Mouse (Mus musculus) bone marrow macrophage, adult 2 months (primary cell): ENCODE results near the gene Nusap1. TPM values are rescaled to one million over a fixed set of nuclear protein-coding genes. Genes with fewer than 3 reads are reported as not detected.

Source experiments
- H3K27ac ChIP-seq: 2 replicates; pipeline ENCODE4 v1.5.1; 2012; ENCODE audit warnings: low read depth, low read length; ENCODE audit not compliant: insufficient read depth
- H3K4me1 ChIP-seq: 2 replicates; pipeline ENCODE4 v1.6.1; 2012; ENCODE audit warnings: low read length; ENCODE audit not compliant: control insufficient read depth, insufficient read depth
- H3K4me3 ChIP-seq: 2 replicates; pipeline ENCODE4 v1.5.1; 2012; ENCODE audit warnings: mild to moderate bottlenecking, low read length, moderate library complexity; ENCODE audit not compliant: insufficient read depth
- CTCF ChIP-seq: IDR thresholded peaks from 2 replicates; pipeline ENCODE4 v1.5.1; 2012; ENCODE audit warnings: low read depth, mild to moderate bottlenecking, low read length, moderate library complexity
- POLR2A ChIP-seq: IDR thresholded peaks from 2 replicates; pipeline ENCODE4 v1.6.1; 2012; ENCODE audit warnings: mild to moderate bottlenecking, low read depth, low read length, borderline replicate concordance
- polyA plus RNA-seq: library from polyadenylated mRNA; stranded (reverse); fragments of >200 nt; gene quantifications from 2 replicates; pipeline ENCODE4 v1.2.4, GENCODE M21; 2012; ENCODE audit not compliant: missing spikeins, insufficient read depth, insufficient read length

Gene Nusap1
- polyA plus RNA-seq, 1 experiment = 50.3 TPM

- TF ChIP-seq POLR2A (no peak), CTCF (no peak)
- H3K4me1 ChIP-seq = no peaks in the 10 kb centered on the region
- no peak overlapping the region for H3K4me3 ChIP-seq
- no peak overlapping the region for H3K27ac ChIP-seq
Observed at GRCm38 (mm10) chr2:119683706-119684105, 65.6 kb downstream of the Nusap1 start.

- TF ChIP-seq CTCF (no peak), POLR2A (no peak)
- Histone ChIP-seq H3K27ac (no peak overlapping the region), H3K4me1 (peaks cover 9% of the 10 kb centered on the region), H3K4me3 (no peak overlapping the region)
Observed at GRCm38 (mm10) chr2:119692003-119692701, 74.1 kb downstream of the Nusap1 start.

GRCm38 (mm10) chr2:119694826-119695225, 76.7 kb downstream of the Nusap1 start:
- peak overlapping the region; percentile 42 for H3K27ac ChIP-seq
- peaks cover 19% of the 10 kb centered on the region for H3K4me1 ChIP-seq
- TF ChIP-seq POLR2A = no peak
- TF ChIP-seq CTCF = no peak
- no peak overlapping the region for H3K4me3 ChIP-seq

- no peak for TF ChIP-seq CTCF
- no peak for TF ChIP-seq POLR2A
- H3K4me3 ChIP-seq = no peak overlapping the region
- peaks cover 19% of the 10 kb centered on the region for H3K4me1 ChIP-seq
- no peak overlapping the region for H3K27ac ChIP-seq
Observed at GRCm38 (mm10) chr2:119696111-119696510, 78.0 kb downstream of the Nusap1 start.

- Histone ChIP-seq H3K27ac (peak overlapping the region; percentile 57), H3K4me1 (peaks cover 19% of the 10 kb centered on the region), H3K4me3 (no peak overlapping the region)
- TF ChIP-seq POLR2A = no peak
- TF ChIP-seq CTCF = no peak
Observed at GRCm38 (mm10) chr2:119698472-119698871, 80.4 kb downstream of the Nusap1 start.

GRCm38 (mm10) chr2:119699962-119700361, 81.9 kb downstream of the Nusap1 start:
- TF ChIP-seq CTCF (no peak), POLR2A (no peak)
- peaks cover 15% of the 10 kb centered on the region for H3K4me1 ChIP-seq
- no peak overlapping the region for H3K4me3 ChIP-seq
- H3K27ac ChIP-seq = no peak overlapping the region

Other genes starting within 250 kb of the Nusap1 start
- 11.5 and 12.9 TPM in 2 replicates for gene Ino80, start 140.6 kb upstream of the Nusap1 start, polyA plus RNA-seq
- 0.80 and 1.0 TPM in 2 replicates for gene Exd1, start 70.7 kb upstream of the Nusap1 start, polyA plus RNA-seq
- 84.2 and 90.0 TPM in 2 replicates for gene Chp1, start 70.6 kb upstream of the Nusap1 start, polyA plus RNA-seq
- gene Oip5, start 171 bp downstream of the Nusap1 start, polyA plus RNA-seq = 9.9 and 10.1 TPM in 2 replicates
- gene Ndufaf1, start 44.5 kb downstream of the Nusap1 start, polyA plus RNA-seq = 12.3 and 15.4 TPM in 2 replicates
- gene Rtf1, start 56.8 kb downstream of the Nusap1 start, polyA plus RNA-seq = 22.2 and 30.7 TPM in 2 replicates
- gene Itpka, start 124.0 kb downstream of the Nusap1 start, polyA plus RNA-seq = 0.31 TPM in 1 of 2 replicates, not detected in the other
- gene Ltk, start 142.1 kb downstream of the Nusap1 start, polyA plus RNA-seq = not detected in 2 replicates
- gene Rpap1, start 169.2 kb downstream of the Nusap1 start, polyA plus RNA-seq = 9.7 and 10.6 TPM in 2 replicates
- not detected in 2 replicates for gene Tyro3, start 179.4 kb downstream of the Nusap1 start, polyA plus RNA-seq